Mouse (Mus musculus) lung, postnatal 14 days (tissue): ENCODE data around the gene Prkca.

Experiments used
- DNase-seq: peaks from one replicate; pipeline ENCODE4 v3.0.0; 2021

The Prkca gene

DNA sequence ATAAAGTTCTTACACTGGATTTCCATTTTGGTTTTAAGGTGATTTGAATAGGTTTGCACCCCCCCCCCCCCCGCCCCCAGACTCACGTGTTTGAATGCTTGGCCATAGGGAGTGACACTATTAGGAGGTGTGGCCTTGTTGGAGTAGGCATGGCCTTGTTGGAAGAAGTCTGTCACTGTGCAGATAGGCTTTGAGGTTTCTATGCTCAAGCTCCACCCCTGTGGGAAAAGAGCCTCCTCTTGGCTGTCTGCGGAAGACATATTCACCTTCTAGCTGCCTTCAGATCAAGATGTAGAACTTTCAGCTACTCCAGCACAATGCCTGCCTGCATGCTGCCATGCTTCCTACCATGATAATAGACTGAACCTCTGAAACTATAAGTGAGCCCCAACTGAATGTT, 49.9 kb downstream of the Prkca start:
- DNase-seq, result no peak

DNA sequence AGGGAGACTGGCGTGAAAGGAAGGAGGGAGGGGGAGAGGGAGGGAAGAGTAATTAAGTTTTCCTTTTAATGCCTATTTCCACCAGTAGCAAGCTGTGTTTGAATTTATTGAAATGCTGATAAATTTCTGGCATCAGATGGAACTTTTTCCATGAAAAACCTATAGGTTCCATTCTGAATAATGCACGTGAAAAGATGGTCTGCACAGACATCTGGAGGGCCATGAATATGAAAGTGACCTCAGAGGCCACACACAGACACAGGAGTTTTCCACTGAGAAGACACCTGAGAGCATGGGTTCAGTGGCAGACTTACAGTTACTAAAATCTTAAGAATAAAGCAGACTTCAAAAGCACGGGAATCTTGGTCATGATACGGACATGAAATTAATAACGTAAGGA, 54.5 kb downstream of the Prkca start:
- DNase-seq, result no peak

DNA sequence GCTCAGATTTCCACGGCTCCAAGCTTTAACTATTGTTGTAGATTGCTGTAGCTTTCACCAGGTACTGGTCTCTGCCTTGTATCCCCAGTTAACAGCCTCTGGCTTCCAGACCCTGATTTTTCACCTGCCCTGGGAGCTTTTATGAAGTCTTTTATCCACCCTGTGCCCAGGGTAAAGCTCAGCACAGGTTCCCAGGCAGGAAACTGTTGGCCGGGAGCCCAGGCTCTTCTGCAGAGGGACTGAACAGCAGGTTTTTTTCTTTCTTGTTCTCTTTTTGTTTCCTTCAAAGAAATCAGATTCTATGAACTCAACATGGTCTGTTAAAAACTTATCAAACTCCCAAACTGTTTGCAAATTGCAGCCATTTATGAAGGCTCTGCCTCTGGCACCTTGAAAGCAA, 56.4 kb downstream of the Prkca start:
- peak; percentile 40 for DNase-seq

DNA sequence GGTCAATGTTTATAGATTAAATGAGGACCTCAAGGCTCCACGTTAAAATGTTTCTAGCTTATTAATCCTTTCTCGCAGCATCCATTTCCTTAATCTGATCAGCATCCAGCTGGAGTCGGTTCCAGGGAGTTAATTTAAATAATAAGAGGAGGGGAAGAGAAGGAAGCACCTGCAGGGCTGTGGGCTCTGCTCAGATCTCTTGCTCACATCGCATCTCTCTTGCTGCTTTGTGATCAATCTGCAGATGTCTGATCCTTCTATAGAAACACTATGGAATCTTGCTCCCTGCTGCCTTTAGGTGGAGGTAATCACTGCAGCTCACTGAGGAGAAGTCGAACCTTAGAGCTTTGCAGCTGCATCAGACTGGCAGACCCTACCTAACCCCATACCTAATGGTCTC, 58.7 kb downstream of the Prkca start:
- DNase-seq, result no peak

DNA sequence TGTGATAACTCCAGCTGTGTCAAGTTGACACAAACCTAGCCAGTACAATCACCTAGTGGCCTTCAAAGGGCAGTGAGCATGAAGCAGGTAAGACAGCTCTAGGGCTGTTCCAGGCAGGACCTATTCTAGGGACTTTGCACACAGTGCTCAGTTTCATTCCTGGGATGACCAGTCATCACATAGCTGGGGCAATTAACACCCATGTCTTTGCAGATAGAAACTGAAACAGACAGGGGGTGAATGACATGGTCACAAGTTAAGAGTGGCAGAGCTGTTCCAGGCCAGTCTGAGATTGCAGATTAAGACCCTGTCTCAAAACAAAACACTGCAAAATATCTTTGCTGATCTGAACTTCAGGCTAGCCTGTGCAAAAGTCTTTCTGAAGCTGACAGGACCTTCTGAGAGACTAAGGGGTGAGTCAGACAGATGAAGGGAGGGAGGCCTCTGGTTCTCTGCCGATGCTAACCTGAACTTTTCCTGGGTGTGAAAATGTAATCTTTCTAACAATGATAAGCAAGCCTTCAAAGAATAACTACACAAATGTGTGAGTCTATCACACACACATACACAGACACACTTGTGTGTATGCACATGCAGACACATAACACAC, 60.8 kb downstream of the Prkca start:
- DNase-seq, result no peak

DNA sequence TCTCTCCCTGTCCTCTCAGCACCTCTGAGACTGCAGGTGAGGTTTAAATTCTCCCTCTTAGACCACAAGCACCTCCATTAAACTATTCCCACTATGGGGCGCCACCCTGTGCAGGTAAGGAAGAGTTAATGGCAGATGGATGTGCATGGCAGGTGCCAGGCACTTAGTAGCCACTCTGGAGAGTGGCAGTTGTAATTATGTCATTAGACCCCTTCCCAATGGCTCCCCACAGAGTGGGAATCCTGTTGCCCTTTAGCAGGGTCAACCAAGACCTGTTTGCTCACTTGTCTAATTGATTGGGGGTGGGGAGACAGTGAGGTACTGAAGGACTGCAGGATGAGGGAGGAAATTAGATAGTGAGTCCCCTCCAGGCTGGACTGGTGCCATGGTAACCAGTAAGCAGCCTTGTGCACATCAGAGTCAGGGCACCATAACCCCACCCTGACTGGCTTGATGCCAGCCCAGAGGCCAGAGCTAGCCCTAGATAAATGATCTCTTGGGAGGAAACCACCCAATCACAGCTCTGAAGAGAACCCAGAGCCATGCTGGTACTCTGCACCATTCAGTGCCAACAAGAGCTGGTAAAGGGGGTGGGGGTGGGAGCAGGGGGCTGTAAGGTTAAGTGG, 63.9 kb downstream of the Prkca start:
- DNase-seq, result no peak

DNA sequence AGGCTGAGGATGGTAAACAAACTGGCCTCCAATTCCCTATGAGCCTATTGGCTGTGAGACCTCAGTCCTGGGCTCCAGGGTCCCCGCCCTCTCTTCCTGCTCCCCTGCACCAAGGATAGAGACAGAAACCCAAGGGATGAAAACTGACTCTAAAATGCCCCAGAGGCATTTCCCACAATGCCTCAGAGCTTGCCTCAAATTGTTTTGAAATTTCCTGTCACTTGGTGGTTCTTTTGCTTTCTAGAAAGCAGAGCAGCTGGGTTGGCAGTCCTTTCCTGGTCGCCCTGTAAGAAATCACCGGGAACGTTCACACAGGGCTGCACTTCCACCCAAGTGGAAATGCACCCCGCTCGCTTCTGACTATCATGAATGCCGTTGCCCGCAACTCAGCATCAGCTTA, 66.6 kb downstream of the Prkca start:
- DNase-seq, result no peak

DNA sequence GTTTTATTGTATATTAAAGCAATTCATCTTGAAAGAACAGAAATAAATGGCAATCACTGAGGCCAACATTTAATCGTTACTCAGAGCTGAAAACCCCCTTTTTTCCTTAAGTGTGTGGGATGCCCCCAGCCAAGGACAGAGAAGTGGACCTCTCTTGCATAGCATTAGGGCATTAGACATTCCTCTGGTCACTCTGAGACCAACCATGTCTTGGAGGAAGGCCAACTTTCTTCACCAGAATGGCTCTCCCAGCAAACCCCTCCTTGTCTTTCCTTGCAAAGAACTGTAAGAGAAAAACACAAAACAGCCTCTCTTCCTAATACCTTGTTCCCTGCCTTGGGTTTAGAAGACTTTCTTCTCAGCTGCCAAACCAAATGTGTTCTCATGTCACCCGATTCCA, 67.6 kb downstream of the Prkca start:
- DNase-seq, result no peak

DNA sequence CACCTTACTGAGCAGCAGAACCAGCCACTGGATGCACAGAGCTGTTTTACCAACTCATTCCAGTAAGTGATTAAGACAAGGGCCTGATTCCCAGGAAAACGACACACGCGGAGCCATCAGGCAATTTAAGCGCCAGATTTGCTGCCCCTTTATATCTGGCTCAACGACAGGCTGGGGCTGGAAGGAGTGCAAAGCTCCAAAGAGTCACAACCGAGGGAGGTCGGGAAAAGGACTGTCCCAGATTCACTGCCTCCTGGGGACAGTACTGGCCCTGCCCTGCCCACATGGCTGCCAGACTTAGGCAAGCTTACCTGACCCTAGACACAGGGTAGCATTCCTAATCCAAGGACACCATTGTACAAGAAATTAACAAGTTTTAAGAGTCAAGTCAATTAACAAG, 69.7 kb downstream of the Prkca start:
- no peak for DNase-seq

DNA sequence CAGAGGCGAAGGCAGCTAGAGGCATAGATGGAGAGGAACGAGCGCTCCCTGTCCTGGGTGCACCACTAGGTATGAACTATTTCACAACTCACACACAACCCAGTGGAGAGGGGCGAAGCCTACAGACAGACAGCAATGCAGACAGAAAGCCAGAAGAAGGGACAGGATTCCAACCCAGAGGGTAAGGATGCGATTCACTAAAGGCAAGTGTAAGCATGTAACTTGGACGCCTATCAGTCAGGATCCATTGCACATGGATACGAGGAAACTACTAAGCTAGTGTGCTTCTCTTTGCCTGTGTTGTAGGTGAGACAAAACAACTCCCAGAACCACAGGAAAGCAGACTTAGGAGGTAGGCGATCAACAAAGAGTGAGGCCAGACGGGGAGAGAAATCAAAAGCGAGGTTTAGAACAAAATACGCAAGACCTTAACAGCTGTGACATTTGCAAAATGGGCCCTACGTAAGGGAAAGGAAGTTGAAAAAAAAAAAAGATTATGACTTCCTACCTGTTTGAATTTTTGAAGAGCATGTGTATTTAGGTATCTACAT, 70.2 kb downstream of the Prkca start:
- no peak for DNase-seq

DNA sequence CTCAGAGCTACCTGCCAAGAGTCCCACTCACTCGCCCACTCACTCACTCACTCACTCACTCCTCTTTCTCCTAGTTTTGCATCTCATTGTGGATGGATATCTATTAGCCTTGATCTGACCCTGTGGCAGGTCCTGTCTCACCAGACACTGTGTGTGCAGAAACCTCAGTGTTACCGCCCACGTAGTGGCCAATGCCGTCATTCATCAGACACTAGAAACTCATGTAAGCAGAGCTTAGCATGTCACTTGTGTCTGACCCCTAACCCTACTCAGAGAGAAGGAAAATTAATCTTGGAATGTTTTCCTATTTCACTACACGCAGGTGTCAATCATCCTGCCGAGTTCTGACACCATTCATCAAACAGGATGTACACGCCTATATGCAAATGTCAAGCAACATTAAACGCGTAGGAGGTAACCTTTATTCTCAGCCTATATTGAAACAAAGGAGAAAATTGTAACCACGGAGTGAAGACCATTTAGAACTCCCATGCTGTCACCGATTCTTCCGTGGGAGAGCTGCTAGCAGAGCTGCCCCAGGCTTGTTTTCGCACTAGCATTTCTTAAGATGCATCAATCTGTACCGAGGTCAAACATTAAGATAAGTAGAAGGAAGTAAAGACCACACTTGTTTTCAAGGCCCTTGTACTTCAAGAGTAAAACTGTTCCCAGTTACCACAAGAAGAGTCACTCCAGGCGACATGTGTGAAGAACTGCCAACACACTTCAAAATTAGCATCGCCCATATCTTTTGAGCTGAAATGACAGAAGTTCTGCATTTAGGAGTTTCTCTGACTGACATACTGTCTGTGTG, 70.9 kb downstream of the Prkca start:
- DNase-seq, result no peak

DNA sequence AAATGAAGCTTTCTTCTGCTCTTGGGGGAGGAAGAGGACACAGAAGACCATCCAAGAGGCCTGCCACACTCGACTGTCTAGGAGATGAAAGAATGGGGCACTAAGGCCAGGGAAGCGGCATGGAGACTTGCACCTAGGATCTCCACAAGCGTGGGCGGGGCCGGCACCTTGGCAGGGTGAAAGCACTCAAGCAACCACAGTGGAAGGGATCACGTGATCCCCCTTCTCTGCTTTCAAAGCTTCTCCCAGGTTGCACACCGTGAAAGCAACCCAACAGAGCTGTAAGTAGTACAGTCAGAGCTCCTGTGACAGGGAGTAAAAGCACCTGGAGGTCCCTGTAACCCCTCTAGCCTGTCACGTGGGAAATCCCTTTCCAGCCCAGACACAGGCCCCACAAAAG, 72.4 kb downstream of the Prkca start:
- peak; percentile 60 for DNase-seq

DNA sequence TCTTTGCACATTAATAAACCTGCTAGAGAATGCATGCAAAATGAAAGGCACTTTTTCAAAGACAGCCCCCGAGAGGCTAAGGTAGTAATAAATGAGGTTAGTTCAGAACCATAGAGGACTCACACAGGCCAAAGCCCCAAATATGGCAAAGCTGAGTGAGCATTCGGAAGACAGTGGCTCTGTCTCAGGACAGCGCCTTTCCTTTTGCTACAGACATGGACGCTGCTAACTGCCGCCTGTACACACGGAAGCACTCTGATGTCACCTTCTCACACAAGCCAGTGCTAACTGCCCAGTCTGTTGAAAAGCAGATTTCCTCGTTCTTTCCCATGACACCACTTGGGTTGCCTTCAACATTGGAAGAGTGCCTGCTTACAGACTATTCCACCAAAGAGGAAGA, 74.2 kb downstream of the Prkca start:
- no peak for DNase-seq

DNA sequence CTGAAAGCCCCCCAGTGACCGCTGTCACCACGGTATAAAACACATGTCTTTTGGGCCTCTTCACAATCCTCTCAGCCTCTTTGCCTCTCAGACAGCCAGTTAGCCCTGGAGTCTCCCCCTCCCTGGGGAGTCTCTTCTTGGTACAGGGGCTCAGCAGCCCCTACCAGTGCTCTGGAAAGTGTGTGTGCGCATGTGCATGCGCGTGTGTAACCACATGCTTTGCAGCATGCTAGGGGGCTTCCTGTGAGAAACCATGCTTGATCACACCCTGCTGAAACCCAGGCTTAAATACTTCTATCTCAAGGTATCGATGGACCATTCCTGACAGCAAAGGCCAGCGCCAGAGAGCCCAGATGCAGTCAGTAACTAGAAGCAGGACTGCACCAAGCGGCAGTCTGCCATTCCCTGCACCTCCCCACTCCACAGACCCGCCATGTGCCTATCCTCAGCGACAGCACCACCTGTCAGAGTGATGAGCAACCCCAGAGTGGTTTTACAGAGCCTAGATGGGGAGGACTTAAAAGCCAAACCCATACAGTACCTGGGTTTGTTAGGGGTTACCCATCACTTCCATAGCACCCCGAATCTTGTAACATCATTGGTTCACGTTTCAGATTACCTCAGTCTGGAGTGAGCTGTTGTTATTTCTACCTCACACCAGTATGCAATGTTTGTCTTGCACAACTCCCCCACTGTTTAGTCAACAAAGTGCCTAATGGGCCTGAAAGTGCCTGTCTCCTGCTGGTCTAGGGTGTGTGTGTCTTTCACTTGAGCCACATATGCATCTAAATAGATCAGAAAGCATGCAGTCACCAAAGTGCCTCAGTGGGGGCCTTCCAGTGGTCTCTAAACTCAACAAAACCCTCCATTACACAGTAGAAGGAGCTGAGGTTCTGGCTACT, 75.1 kb downstream of the Prkca start:
- DNase-seq, result no peak

DNA sequence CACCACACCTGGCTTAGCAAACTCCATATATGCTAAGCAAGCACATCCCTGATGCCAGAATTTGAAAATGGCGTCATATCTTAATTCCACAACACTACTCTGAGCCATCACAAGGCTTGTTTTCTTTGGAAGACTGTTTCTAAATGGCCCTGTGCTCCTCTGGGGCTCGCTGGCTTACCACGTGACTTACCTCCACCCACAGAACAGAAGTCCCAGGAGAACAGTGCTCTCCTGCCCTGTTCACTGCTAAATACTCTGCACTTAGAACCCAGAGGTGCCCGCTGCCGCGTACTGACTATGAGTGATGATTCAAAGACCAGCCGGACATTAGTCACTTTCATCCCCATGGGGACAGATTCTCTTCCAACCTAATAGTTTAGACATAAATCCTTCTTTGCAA, 75.9 kb downstream of the Prkca start:
- DNase-seq, result no peak

DNA sequence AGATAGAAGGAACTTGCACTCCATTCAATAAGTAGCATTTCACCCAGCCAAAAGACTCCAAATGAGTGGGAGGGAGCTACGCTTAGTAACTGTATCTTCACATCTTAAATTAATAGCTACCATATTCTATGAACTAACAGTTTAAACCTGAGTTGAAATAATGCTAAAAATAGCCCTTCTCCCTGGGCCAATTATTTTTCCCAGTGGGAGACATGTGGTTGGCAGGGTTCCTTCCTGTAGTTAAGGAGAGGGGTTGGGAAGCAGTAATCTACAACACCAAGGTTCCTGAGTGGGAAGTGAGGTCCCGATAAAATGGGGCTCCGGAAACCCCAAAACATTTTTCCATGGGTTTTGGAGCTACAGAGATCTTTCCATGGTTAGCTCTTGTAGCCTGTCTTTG, 76.7 kb downstream of the Prkca start:
- DNase-seq, result no peak

DNA sequence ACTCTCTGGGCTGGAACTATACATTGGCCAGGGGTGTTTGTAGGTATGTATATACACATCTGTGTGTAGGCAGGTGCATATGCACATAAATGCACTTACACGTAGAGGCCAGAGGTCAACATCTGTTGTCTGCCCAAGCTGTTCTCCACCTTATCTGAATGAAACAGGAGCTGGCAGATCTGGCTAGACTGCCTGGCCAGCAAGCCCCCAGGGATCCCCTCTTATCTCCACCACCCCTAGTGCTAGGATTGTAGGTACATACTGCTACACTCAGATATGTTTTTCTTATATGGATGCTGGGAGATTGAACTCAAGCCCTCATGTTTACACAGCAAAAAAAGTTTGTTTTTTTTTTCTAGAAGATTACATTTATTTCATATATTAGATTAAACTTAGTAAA, 79.9 kb downstream of the Prkca start:
- DNase-seq, result no peak

DNA sequence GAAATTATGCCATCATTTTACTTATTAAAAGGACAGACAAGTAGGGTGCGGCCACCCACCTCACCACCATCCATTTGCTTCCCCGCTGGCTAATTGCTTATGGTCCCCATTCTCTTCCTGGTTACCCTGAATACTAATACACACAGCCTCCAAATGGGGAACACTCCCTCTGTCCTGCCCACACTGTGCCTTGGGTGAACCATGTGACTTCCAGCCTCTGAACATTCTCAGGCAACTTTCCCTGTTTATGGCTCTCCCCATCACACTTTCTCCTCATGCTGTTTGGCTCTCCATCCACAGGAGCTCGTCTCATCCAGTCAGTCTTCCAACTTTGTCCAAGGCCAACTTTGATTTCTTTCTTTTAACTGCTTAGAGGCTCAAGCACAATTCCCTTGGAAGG, 80.3 kb downstream of the Prkca start:
- DNase-seq, result no peak

DNA sequence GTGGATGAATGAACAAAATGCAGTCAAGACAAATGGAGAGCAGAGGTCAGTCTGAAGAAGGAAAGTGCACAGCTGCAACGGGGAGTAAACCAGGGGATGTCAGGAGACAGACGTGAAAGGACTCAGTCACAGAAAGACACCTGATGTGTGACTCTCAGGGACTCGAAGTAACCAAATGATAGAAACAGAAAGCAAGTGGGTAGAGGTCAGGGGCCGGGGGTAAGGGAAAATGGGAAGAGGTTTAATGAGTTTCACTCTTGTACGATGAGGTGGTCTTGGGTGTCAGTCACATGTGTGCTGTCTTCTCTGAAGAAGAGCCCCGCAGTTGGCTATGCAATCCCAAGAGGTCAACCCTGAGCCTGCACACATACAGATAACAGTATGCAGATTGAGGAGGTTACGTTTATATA, 82.0 kb downstream of the Prkca start:
- no peak for DNase-seq

DNA sequence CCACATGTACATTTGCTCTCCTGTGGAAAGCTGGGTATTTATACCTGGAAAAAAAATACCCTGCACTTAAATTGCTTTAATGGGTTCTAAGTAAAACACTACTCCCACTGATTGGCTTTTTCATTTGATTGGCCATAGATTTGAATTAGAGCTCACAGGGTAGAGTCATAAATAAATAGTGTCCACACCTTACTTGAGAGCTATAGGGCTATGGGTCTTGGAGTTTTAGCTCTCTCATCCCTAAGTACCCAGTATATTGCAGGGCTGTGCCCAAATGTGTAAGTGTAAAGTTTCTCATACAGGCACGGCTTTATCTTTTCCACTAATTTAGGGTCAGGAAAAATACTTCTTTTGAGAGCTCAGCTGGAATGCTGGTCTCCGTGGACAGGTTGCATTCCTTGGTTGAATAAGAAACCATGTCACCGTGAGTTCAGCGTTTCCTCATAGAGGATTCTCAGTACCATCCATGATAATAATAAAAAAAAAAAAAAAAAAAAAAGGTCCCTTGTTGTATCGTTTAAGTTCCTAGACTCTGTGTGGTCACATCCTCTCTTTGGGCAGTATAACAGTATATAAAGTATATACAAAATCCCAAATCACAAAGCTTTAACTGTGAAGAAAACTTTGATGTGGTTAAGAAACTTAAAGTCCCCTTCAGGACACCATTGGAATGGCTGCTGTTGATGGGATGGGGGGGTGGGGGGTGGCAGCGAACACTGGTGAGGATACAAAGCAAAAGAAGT, 82.8 kb downstream of the Prkca start:
- no peak for DNase-seq

DNA sequence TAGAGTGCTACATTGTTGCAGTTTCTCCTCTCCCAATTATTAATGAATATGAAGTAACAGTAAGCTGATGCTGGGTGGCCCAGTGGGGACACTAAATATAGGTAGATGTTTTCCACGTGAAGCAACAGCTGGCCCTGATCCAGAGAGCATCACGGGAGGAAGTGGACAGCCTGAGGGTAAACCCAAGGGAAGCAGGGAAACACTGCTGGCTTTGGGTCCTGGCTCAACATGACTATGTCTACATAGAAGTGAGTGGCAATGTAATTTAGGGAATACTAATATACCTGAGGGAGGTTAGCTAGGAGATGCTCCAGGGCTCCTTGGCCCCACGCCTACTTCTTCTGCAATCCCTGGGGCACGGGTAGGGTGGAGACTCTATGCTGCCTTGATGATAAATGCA, 84.3 kb downstream of the Prkca start:
- peak; percentile 37 for DNase-seq

DNA sequence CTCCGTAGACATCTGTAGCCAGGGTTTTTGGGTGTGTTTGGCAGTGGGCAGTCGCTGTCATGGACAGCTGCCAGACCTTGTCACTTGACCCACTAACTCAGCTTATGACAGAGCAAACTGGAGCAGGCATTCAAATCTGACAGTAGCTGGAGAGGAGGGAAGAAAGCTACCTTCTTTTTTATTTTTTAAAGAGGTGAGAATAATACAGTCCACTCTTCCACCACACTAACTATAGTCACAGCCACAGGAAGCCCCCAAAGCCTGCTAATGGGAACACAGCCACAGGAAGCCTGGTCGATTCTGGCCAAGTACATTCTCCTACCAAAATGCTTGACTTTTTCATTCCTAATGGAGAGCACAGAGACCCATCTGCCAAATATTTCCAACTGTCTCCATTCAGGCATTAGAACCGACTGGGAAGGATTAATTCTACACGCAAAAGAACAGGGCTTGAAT, 84.9 kb downstream of the Prkca start:
- peak; percentile 65 for DNase-seq
